Mouse (Mus musculus) testis, adult 2 months (tissue): ENCODE data around the gene Wfdc6b.

Experiments used
- CTCF ChIP-seq: fragments of 200-500 bp; IDR thresholded peaks from 2 replicates; pipeline ENCODE4 v1.5.1; 2012; ENCODE audit warnings: low read depth, mild to moderate bottlenecking, inconsistent platforms, low read length, moderate library complexity; ENCODE audit not compliant: control insufficient read depth, insufficient read depth, insufficient replicate concordance
- POLR2A ChIP-seq: fragments of 200-500 bp; IDR thresholded peaks from 2 replicates; pipeline ENCODE4 v1.6.1; 2012; ENCODE audit warnings: low read depth, mild to moderate bottlenecking, inconsistent platforms, low read length, moderate library complexity; ENCODE audit not compliant: control insufficient read depth

- TF ChIP-seq POLR2A (no peak), CTCF (no peak)
These were observed 45.9 kb upstream of the Wfdc6b start for GRCm38 (mm10) chr2:164567460-164567859.
